In genomic region chr6:51636019-51636568, GRCm38 (mm10) we compare ENCODE assay signal across 12 mouse cellular contexts.
DNase-seq lines count a peak whose midpoint lies in the region; ATAC-seq and TF ChIP-seq lines count a peak whose summit lies in the region.
"Had no signal": no experiment of that assay in that cellular context is flagged by ENCODE, and none has a peak within 500 bp of the region (broad histone marks: within the 10 kb centered on the region; RNA-seq: fewer than 3 reads in every experiment).

No protein-coding gene starts in this region.

- no peak for TF ChIP-seq POLR2A in brain, embryonic 14.5 days (IDR thresholded peaks at IDR 0.05; ENCODE audit: borderline replicate concordance, extremely low read depth, insufficient read depth, insufficient read length, poor library complexity, severe bottlenecking)

- no peak for TF ChIP-seq EP300 in liver, postnatal 0 days (IDR thresholded peaks at IDR 0.05; ENCODE audit: low read depth)

- H3K9me3 ChIP-seq in kidney, embryonic 15.5 days (replicated peaks) = no peaks in the 10 kb centered on the region
- no peaks in the 10 kb centered on the region for H3K9me3 ChIP-seq in liver, postnatal 0 days (ENCODE audit: low read length)
- H3K9me3 ChIP-seq: embryonic facial prominence, embryonic 12.5 days had no signal

- intact Hi-C loops in gastrocnemius, adult 2 months (cut with DNase I) = no loop called here

- H3K4me2 ChIP-seq in kidney, embryonic 15.5 days = peak overlapping the region; percentile 17; the same call in 1 of the 2 replicates
- H3K4me2 ChIP-seq in liver, postnatal 0 days (ENCODE audit: low read depth, low read length) = peak overlapping the region; percentile 55
- H3K4me2 ChIP-seq: embryonic facial prominence, embryonic 12.5 days had no signal

- H3K4me1 ChIP-seq in kidney, embryonic 15.5 days = peaks cover 28% of the 10 kb centered on the region
- H3K4me1 ChIP-seq in liver, postnatal 0 days (ENCODE audit: insufficient read depth) = peaks cover 13% of the 10 kb centered on the region
- H3K4me1 ChIP-seq: embryonic facial prominence, embryonic 12.5 days had no signal

- no peak overlapping the region for H3K4me3 ChIP-seq in kidney, embryonic 15.5 days (replicated peaks)
- H3K4me3 ChIP-seq in liver, postnatal 0 days (ENCODE audit: low read depth, low read length) = no peak overlapping the region
- no peak overlapping the region for H3K4me3 ChIP-seq in gastrocnemius, adult 2 months
- H3K4me3 ChIP-seq: embryonic facial prominence, embryonic 12.5 days had no signal

- H3K36me3 ChIP-seq in kidney, embryonic 15.5 days = no peaks in the 10 kb centered on the region
- H3K36me3 ChIP-seq in liver, postnatal 0 days (replicated peaks; ENCODE audit: insufficient read depth, low read length) = no peaks in the 10 kb centered on the region
- H3K36me3 ChIP-seq: embryonic facial prominence, embryonic 12.5 days had no signal

- no peak overlapping the region for H3K27ac ChIP-seq in kidney, embryonic 15.5 days
- H3K27ac ChIP-seq in liver, postnatal 0 days (ENCODE audit: low read depth) = 0 out of 2 replicates have a peak overlapping the region, but pooled peaks have one; percentile 55
- H3K27ac ChIP-seq in gastrocnemius, adult 2 months = no peak overlapping the region
- H3K27ac ChIP-seq: embryonic facial prominence, embryonic 12.5 days had no signal

- WGBS in kidney, embryonic 15.5 days = 59% methylated on average over 11 of the region's 11 CpGs
- 15% methylated on average over 11 of the region's 11 CpGs for WGBS in liver, postnatal 0 days (ENCODE audit: insufficient replicate concordance)

- no peaks in the 10 kb centered on the region for H3K27me3 ChIP-seq in kidney, embryonic 15.5 days
- H3K27me3 ChIP-seq in liver, postnatal 0 days (ENCODE audit: insufficient read depth, low read length) = no peaks in the 10 kb centered on the region
- H3K27me3 ChIP-seq: embryonic facial prominence, embryonic 12.5 days had no signal

- no peak for DNase-seq in kidney, postnatal 25 days
- DNase-seq in brain, embryonic 14.5 days (ENCODE audit: low read depth) = peak; percentile 12
- DNase-seq in liver, postnatal 0 days = peak; percentile 56
- no peak for DNase-seq in testis, postnatal 10 days (ENCODE audit: low spot score)
- no peak for DNase-seq in adrenal gland, postnatal 14 days
- DNase-seq in gastrocnemius, adult 2 months = no peak
- DNase-seq: gastrocnemius, postnatal 36 days; left cerebral cortex, postnatal 4 days; right cerebral cortex, postnatal 4 days had no signal

- TF ChIP-seq CTCF in brain, embryonic 14.5 days (IDR thresholded peaks at IDR 0.05; ENCODE audit: borderline replicate concordance, extremely low read depth, insufficient read depth, insufficient read length) = no peak
- no peak for TF ChIP-seq CTCF in liver, postnatal 0 days (IDR thresholded peaks at IDR 0.05; ENCODE audit: low read depth)
- TF ChIP-seq CTCF in gastrocnemius, adult 2 months (IDR thresholded peaks at IDR 0.05) = no peak

- no peak overlapping the region for H3K9ac ChIP-seq in kidney, embryonic 15.5 days
- no peak overlapping the region for H3K9ac ChIP-seq in liver, postnatal 0 days (replicated peaks)
- H3K9ac ChIP-seq: embryonic facial prominence, embryonic 12.5 days had no signal

- no peak for ATAC-seq in kidney, embryonic 15.5 days (replicated peaks; ENCODE audit: low FRiP score)
- ATAC-seq in liver, postnatal 0 days = peak; percentile 40; the same call in 1 of the 2 replicates
- peak; percentile 67 for ATAC-seq in neutrophil, adult 5-6 weeks (ENCODE audit: extremely low read depth, insufficient number of reproducible peaks, low FRiP score, poor library complexity, severe bottlenecking)

Comparison
In these comparisons a context has a peak if more than half of its experiments do, and no peak if none do; other contexts are left out.
1. DNase-seq: peak in brain, embryonic 14.5 days (single experiment) and liver, postnatal 0 days (single experiment); none in kidney, postnatal 25 days (0 of 2), testis, postnatal 10 days (single experiment), adrenal gland, postnatal 14 days (single experiment) and gastrocnemius, adult 2 months (single experiment).